In the genomic region with DNA sequence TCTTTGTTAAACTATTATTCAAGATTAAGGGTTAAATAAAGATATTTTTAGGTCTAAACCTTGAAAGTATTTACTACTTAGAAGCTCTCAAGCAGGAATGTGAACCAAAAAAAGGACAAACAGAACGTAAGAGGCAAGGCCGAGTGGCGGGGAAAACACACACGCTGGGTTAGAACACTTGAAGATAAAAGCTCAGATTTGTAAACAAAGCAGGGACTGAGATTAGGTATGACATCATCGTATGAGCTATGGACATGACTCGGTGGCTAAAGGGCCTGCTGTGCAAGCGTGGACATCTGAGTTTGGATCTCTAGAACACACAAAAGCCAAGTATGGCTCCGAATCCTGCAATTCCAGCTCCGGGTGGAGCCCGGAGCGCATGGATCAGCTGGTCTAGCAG, we compare ENCODE assay signal across 28 mouse cellular contexts. TPM values are rescaled to one million over a fixed set of nuclear protein-coding genes. Genes with fewer than 3 reads are reported as not detected.
DNase-seq lines count a peak whose midpoint lies in the region; ATAC-seq and TF ChIP-seq lines count a peak whose summit lies in the region.
"Had no signal": no experiment of that assay in that cellular context is flagged by ENCODE, and none has a peak within 500 bp of the region (broad histone marks: within the 10 kb centered on the region; RNA-seq: fewer than 3 reads in every experiment).

No protein-coding gene starts in this region.

- no peaks in the 10 kb centered on the region for H3K9me3 ChIP-seq in lung, embryonic 16.5 days (ENCODE audit: control insufficient read depth, low read length)
- H3K9me3 ChIP-seq: heart, embryonic 15.5 days had no signal

- H3K4me3 ChIP-seq in lung, embryonic 16.5 days (ENCODE audit: low read length), result no peak overlapping the region
- H3K4me3 ChIP-seq in kidney, adult 2 months (ENCODE audit: insufficient read depth, low read depth, low read length), result no peak overlapping the region
- H3K4me3 ChIP-seq: erythroblast, embryonic 14.5 days; gastrocnemius, adult 2 months; heart, embryonic 15.5 days had no signal

- peak; percentile 29 for DNase-seq in ovary, postnatal 36 days (ENCODE audit: low spot score)
- DNase-seq in ovary, postnatal 10 days (ENCODE audit: low spot score), result no peak
- DNase-seq in lung, postnatal 36 days, result peak; percentile 73
- no peak for DNase-seq in kidney, adult 2 months
- no peak for DNase-seq in embryo, embryonic 9.5 days (ENCODE audit: extremely low spot score)
- DNase-seq in cerebellum, adult 11 months, result no peak
- DNase-seq: adrenal gland, adult 8-10 months; B cell, adult 2 months; cerebellum, adult 11-12 months; cerebellum, adult 9-11 months; gastrocnemius, adult 2 months; gastrocnemius, postnatal 36 days; heart, adult 18-20 months; kidney, adult 8-10 months; layer of hippocampus, adult 9-11 months; liver; retina, postnatal 1 day; right cerebral cortex, postnatal 14 days; thymus, postnatal 25 days had no signal

- 43% methylated on average over 11 of the region's 11 CpGs for WGBS in lung, embryonic 16.5 days
- 93% methylated on average over 11 of the region's 11 CpGs for WGBS in kidney, adult 2 months

- TF ChIP-seq POLR2A in kidney, adult 2 months (IDR thresholded peaks at IDR 0.05; ENCODE audit: low read depth, low read length), result no peak

- H3K4me1 ChIP-seq in lung, embryonic 16.5 days (replicated peaks; ENCODE audit: control insufficient read depth, insufficient read depth, low read length), result no peaks in the 10 kb centered on the region; the same call in 1 of the 2 replicates
- H3K4me1 ChIP-seq in kidney, adult 2 months (ENCODE audit: control insufficient read depth, insufficient read depth, low read length), result no peaks in the 10 kb centered on the region

- no peaks in the 10 kb centered on the region for H3K27me3 ChIP-seq in lung, embryonic 16.5 days (ENCODE audit: control insufficient read depth, insufficient read depth, low read depth, low read length)
- H3K27me3 ChIP-seq in kidney, adult 2 months (replicated peaks; ENCODE audit: control insufficient read depth, insufficient read depth, low read length), result no peaks in the 10 kb centered on the region
- H3K27me3 ChIP-seq: heart, embryonic 15.5 days had no signal

- no peak for TF ChIP-seq CTCF in kidney, adult 2 months (conservative IDR thresholded peaks at IDR 0.05; ENCODE audit: insufficient read depth, insufficient read length, low read depth, low read length)

- no peak overlapping the region for H3K4me2 ChIP-seq in lung, embryonic 16.5 days (ENCODE audit: low read depth, low read length)
- H3K4me2 ChIP-seq: heart, embryonic 15.5 days had no signal

- H3K27ac ChIP-seq in lung, embryonic 16.5 days (ENCODE audit: low read length), result no peak overlapping the region; the same call in 1 of the 2 replicates
- no peak overlapping the region for H3K27ac ChIP-seq in kidney, adult 2 months (ENCODE audit: insufficient read depth, low read depth, low read length)
- H3K27ac ChIP-seq: gastrocnemius, adult 2 months; heart, embryonic 15.5 days; kidney, postnatal 0 days; liver, embryonic 14.5 days had no signal

- peak; percentile 45 for ATAC-seq in lung, embryonic 16.5 days (ENCODE audit: low read depth)
- ATAC-seq: activated CD4-positive, CD25-positive, alpha-beta regulatory T cell, adult 4 months; forebrain, embryonic 16.5 days; hindbrain, embryonic 16.5 days; midbrain, embryonic 16.5 days had no signal

- no peak overlapping the region for H3K9ac ChIP-seq in lung, embryonic 16.5 days (ENCODE audit: low read length)
- H3K9ac ChIP-seq: heart, embryonic 15.5 days; liver, embryonic 14.5 days had no signal

- no peaks in the 10 kb centered on the region for H3K36me3 ChIP-seq in lung, embryonic 16.5 days (ENCODE audit: control insufficient read depth, insufficient read depth, low read length)
- no peaks in the 10 kb centered on the region for H3K36me3 ChIP-seq in kidney, adult 2 months (ENCODE audit: control insufficient read depth, insufficient read depth, low read length)
- H3K36me3 ChIP-seq: heart, embryonic 15.5 days had no signal

RNA-seq across cellular contexts. Expression of a gene that starts 29.2 kb away (rescaled TPM):
- 3.3 and 3.6 TPM in 2 replicates for polyA plus RNA-seq in lung, embryonic 16.5 days (2015; fragmentation: Nextera tagmentation; extraction: Ambion mirVana)
- polyA plus RNA-seq in kidney, adult 2 months (2012; rRNA removed), result 9.0 and 9.5 TPM in 2 replicates
- polyA plus RNA-seq: activated CD4-positive, CD25-positive, alpha-beta regulatory T cell, adult 4 months; erythroblast, embryonic 14.5 days had no signal

Comparison
In these comparisons a context has a peak if more than half of its experiments do, and no peak if none do; other contexts are left out.
1. DNase-seq: peak in ovary, postnatal 36 days (single experiment) and lung, postnatal 36 days (single experiment); none in ovary, postnatal 10 days (single experiment), kidney, adult 2 months (single experiment), embryo, embryonic 9.5 days (single experiment) and cerebellum, adult 11 months (single experiment).